Mouse (Mus musculus): ENCODE measurements around the gene Ccdc70. TPM values are rescaled to one million over a fixed set of nuclear protein-coding genes. Genes with fewer than 3 reads are reported as not detected.

Gene Ccdc70
- polyA plus RNA-seq, 1 experiment, result not detected

DNA sequence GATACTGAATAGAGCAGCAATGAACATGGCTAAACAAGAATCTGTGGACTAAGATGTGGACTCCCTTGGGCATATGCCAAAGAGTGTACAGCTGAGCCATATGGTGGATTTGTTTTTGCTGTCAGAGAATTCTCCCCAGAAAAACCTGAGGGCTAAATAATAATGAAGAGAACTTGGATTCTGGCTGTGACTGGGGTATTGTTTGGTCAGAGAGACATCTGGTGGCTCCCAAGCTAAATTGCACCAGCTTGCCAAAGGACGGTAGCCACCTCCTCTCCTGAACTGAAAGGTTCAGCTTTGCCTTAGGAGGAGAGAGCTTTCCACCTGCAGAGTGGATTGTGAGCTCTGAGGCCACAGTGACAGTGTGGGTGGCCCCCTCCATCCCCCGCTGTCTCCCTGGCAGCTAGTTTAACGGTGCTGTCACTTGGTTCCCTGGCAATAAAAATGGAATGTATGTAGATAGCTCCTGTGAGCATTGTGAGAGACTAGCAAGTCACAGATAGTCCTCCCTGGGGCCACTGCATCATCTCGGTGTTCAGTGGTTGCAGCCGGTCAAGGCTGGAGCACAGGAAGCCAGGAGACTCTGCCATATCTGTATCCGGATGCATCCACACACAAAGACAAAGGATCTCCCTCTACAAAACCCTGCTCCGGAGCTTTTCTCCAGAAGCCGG is 12.2 kb downstream of the Ccdc70 start:
- Histone ChIP-seq H3K4me1 (no peaks in the 10 kb centered on the region), H3K36me3 (replicated peaks; ENCODE audit: low read length) (no peaks in the 10 kb centered on the region), H3K27me3 (replicated peaks) (no peaks in the 10 kb centered on the region), H3K4me3 (replicated peaks) (no peak overlapping the region), H3K9me3 (no peaks in the 10 kb centered on the region)
- no peak for TF ChIP-seq GATA1 (IDR thresholded peaks at IDR 0.05; ENCODE audit: borderline replicate concordance, low read length)
- no peak for TF ChIP-seq FLI1 (IDR thresholded peaks at IDR 0.05; ENCODE audit: low read length)

DNA sequence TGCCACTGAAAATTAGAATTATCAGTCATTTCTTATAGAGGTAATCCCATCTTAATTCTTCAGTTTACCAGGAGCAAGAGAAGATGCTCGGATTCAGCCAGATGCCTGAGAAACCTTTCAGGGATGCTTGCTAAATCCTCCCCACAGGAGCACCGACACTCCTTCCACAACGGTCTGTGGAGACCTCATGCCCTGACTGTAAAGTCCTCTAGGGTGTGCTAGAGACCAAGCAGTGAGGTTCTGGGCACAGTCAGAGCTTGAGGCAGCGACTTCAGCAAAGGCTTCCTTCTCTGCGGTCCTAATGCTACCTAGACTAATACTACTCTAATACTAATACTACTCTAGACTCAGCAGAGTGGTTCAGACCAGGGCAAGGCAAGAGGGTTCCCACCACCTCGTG is 22.6 kb downstream of the Ccdc70 start:
- TF ChIP-seq GATA1 (IDR thresholded peaks at IDR 0.05; ENCODE audit: borderline replicate concordance, low read length), result no peak
- TF ChIP-seq FLI1 (IDR thresholded peaks at IDR 0.05; ENCODE audit: low read length), result no peak
- H3K4me3 ChIP-seq (replicated peaks), result no peak overlapping the region
- H3K4me1 ChIP-seq, result no peaks in the 10 kb centered on the region
- H3K9me3 ChIP-seq, result no peaks in the 10 kb centered on the region
- H3K27me3 ChIP-seq (replicated peaks), result no peaks in the 10 kb centered on the region
- no peaks in the 10 kb centered on the region for H3K36me3 ChIP-seq (replicated peaks; ENCODE audit: low read length)

DNA sequence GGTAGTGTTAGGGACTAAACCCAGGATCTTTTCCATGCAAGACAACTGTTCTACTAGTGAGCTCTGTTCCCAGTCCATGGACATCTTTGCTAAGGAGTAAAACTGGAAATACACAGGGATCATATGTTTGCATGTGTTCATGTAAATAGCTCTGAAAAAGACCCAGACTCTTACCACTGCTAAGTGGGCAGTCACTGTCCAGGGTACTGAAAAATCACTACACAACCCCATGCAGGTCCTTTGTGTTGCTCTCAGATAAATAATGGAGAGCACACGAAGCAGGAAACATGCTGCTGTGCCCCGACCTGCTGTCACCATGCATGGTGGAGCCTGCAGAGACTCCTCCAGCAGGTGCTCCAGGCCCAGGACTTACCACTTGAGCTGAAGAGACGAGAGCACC is 25.6 kb downstream of the Ccdc70 start:
- Histone ChIP-seq H3K9me3 (no peaks in the 10 kb centered on the region), H3K4me3 (replicated peaks) (no peak overlapping the region), H3K36me3 (replicated peaks; ENCODE audit: low read length) (no peaks in the 10 kb centered on the region), H3K27me3 (replicated peaks) (no peaks in the 10 kb centered on the region), H3K4me1 (no peaks in the 10 kb centered on the region)
- TF ChIP-seq GATA1 (IDR thresholded peaks at IDR 0.05; ENCODE audit: borderline replicate concordance, low read length) (no peak), FLI1 (IDR thresholded peaks at IDR 0.05; ENCODE audit: low read length) (no peak)

DNA sequence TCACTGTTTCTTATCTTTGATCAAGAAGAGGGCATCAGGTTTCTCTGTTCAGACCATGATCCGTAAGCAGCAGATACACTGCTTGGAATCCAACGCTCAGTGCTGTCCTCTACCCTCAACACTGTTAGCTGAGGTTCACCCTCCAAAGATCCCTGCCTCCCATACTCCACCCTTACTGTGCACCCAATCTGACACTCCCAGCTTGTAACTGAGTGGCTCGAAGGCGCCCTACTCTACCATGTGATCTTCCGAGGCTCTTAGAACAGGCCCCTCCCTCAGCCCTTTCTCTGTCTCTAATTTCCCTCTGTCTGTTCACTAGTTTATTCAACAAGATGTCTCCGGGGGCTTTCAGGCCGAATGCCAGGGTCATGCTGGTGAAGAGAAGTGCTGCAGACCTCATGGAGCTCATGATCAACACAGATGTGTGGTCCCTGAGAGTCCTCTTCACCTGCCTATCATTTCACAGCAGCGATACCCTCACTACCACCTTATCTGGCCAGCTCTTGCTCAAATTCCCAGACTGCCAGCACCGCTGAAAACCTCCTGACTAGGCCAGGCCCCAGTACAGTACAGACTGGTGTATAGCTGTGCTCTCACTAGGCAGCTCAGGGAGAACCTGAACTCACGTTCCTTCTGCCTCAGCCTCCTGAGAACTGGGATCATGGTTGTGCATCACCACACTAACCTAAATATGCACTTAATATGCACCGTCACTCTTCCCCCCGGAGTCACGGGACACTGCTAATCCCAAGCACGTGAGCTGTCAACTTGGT is 35.4 kb downstream of the Ccdc70 start:
- no peak for TF ChIP-seq FLI1 (IDR thresholded peaks at IDR 0.05; ENCODE audit: low read length)
- TF ChIP-seq GATA1 (IDR thresholded peaks at IDR 0.05; ENCODE audit: borderline replicate concordance, low read length), result no peak
- H3K27me3 ChIP-seq (replicated peaks), result peaks cover 2% of the 10 kb centered on the region
- no peaks in the 10 kb centered on the region for H3K4me1 ChIP-seq
- no peaks in the 10 kb centered on the region for H3K36me3 ChIP-seq (replicated peaks; ENCODE audit: low read length)
- H3K9me3 ChIP-seq, result no peaks in the 10 kb centered on the region
- no peak overlapping the region for H3K4me3 ChIP-seq (replicated peaks)

DNA sequence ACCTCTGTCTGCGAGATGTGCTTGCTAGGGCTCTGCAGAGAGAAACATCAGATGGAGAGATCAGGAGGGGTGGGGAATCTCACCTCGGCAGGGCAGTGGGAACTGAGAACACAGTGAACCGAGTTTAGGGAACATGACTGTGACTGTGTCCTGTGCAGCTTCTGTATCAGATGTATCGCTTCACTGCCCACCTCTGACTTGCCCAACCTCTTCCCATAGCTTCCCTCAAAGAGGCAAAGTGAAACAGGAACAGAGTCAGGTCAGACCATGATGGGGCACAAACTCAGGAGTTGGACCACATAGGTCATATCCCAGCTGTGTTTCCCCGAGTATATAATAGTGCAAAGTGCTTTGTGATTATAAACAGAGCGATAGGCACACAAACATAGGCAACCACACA is 36.8 kb downstream of the Ccdc70 start:
- no peaks in the 10 kb centered on the region for H3K4me1 ChIP-seq
- H3K27me3 ChIP-seq (replicated peaks), result peaks cover 2% of the 10 kb centered on the region
- TF ChIP-seq FLI1 (IDR thresholded peaks at IDR 0.05; ENCODE audit: low read length) (no peak), GATA1 (IDR thresholded peaks at IDR 0.05; ENCODE audit: borderline replicate concordance, low read length) (no peak)
- H3K36me3 ChIP-seq (replicated peaks; ENCODE audit: low read length), result no peaks in the 10 kb centered on the region
- peak overlapping the region; percentile 23 for H3K4me3 ChIP-seq (replicated peaks)
- no peaks in the 10 kb centered on the region for H3K9me3 ChIP-seq

DNA sequence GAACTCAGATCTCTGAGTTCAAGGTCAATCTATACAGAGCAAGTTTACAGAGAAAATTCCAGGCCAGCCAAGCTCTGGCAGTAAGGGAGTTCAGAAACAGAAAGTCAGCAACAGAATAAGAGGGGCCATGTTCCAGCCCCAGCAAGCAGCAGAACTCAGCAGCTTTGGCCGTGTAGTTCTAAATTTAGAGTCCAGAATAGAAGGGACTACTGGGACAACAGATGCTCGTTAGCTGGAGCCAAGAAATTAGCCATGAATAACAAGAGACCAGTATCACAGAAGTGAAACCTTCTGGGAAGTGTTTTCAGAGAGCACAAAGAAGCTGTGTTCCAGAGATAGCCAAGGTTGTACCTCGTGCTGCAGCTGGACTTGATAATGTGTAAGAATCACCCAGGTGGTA is 39.8 kb downstream of the Ccdc70 start:
- Histone ChIP-seq H3K36me3 (replicated peaks; ENCODE audit: low read length) (no peaks in the 10 kb centered on the region), H3K4me3 (replicated peaks) (no peak overlapping the region), H3K9me3 (no peaks in the 10 kb centered on the region), H3K4me1 (no peaks in the 10 kb centered on the region), H3K27me3 (replicated peaks) (peaks cover 2% of the 10 kb centered on the region)
- TF ChIP-seq GATA1 (IDR thresholded peaks at IDR 0.05; ENCODE audit: borderline replicate concordance, low read length) (no peak), FLI1 (IDR thresholded peaks at IDR 0.05; ENCODE audit: low read length) (no peak)

DNA sequence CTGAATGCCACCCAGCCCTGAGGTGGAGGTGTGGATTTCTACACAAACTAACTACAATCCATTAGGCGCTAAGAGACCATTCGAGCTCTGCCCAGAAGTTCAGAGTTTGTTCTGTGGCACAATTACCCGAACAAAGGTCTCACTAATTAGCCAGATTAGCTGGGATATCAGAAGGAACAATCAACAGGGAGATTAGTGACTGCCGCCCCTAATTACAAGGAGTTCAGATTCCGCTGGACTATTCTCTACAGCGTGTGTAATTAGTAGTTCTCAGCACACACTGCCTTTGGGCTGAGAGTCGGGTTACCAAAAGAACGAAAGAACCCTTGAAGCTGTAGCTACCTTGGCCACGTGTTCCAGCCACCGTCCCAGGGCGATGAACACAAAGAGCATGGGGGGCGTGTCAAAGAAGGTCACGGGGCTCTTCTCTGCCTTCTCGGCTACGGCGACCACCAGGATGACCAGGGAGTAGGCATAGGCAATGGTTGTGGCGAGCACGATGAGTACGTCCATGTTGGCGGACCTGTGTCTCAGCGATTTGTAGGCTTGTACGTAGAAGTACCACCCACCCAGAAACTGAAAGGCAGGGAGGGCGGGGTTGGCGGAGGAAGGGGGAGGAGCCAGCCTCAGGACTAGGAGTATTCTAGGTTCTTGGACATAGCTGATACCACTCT is 43.6 kb downstream of the Ccdc70 start:
- H3K36me3 ChIP-seq (replicated peaks; ENCODE audit: low read length), result no peaks in the 10 kb centered on the region
- H3K27me3 ChIP-seq (replicated peaks), result no peaks in the 10 kb centered on the region
- H3K4me1 ChIP-seq, result no peaks in the 10 kb centered on the region
- peak overlapping the region; percentile 82 for H3K4me3 ChIP-seq (replicated peaks)
- TF ChIP-seq FLI1 (IDR thresholded peaks at IDR 0.05; ENCODE audit: low read length) (no peak), GATA1 (IDR thresholded peaks at IDR 0.05; ENCODE audit: borderline replicate concordance, low read length) (no peak)
- H3K9me3 ChIP-seq, result no peaks in the 10 kb centered on the region

DNA sequence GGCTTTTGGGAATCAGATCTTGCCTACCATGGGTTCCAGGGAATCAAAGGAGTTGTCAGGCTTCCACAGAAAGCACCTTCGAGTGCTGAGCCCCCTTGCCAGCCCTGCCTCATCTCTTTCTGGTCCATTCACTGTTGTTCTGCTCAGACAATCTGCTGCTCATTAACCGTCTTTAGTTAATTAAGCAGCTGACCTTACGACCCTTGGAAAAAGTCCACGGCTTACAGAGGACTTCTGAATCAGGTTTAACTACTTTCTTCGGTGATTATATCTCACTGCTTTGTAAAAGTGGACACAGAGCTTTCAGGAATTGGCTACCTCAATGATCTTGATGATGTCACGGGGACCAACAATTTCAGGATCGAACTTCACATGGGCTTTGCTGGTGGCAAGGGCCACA is 48.2 kb downstream of the Ccdc70 start:
- H3K36me3 ChIP-seq (replicated peaks; ENCODE audit: low read length), result no peaks in the 10 kb centered on the region

DNA sequence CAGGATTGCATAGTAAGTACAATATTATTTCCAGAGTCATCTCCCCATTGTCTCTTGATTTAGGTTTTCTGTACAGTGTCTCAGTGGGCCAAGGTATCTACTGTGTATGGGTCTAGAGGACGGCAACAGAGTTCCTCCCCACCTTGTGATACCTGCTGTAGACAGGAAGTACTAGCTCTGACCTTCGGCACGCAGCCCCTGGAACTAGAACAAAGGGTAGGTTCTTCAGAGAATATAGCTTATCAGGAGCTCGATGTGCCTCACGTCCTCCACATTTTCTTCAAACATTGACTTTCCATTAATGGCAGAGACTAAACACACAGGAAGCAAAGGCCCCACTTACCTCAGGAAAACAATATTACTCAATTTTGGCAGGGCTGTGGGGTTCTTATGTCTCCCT is 49.9 kb downstream of the Ccdc70 start:
- Histone ChIP-seq H3K4me1 (no peaks in the 10 kb centered on the region), H3K27me3 (replicated peaks) (no peaks in the 10 kb centered on the region), H3K9me3 (no peaks in the 10 kb centered on the region), H3K36me3 (replicated peaks; ENCODE audit: low read length) (no peaks in the 10 kb centered on the region), H3K4me3 (replicated peaks) (no peak overlapping the region)
- TF ChIP-seq FLI1 (IDR thresholded peaks at IDR 0.05; ENCODE audit: low read length), result no peak
- TF ChIP-seq GATA1 (IDR thresholded peaks at IDR 0.05; ENCODE audit: borderline replicate concordance, low read length), result no peak

More for the DNA sequence above, 48.2 kb downstream of the Ccdc70 start:
- Histone ChIP-seq H3K27me3 (replicated peaks) (no peaks in the 10 kb centered on the region), H3K4me3 (replicated peaks) (no peak overlapping the region), H3K9me3 (no peaks in the 10 kb centered on the region), H3K4me1 (no peaks in the 10 kb centered on the region)
- no peak for TF ChIP-seq GATA1 (IDR thresholded peaks at IDR 0.05; ENCODE audit: borderline replicate concordance, low read length)
- TF ChIP-seq FLI1 (IDR thresholded peaks at IDR 0.05; ENCODE audit: low read length), result no peak

DNA sequence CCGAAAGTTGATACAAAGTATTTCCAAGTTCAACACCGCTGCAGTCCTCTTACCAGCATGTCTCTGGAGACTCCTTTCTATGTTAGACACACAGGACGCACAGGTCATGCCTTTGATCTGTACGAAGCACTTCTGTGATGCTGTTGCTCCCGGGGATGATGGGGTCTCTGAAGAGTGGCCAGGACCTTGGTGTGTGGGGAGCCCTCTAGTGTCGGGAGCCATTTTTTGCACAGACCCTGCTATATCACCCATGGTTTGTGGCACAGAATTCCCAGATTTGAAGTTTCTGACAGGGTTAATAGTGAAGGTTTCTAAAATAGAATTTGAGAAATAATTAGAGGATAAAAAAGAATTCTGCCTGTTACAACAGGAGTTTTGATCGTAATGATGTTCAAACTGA is 52.7 kb downstream of the Ccdc70 start:
- Histone ChIP-seq H3K4me1 (no peaks in the 10 kb centered on the region), H3K9me3 (no peaks in the 10 kb centered on the region), H3K4me3 (replicated peaks) (no peak overlapping the region), H3K27me3 (replicated peaks) (no peaks in the 10 kb centered on the region), H3K36me3 (replicated peaks; ENCODE audit: low read length) (no peaks in the 10 kb centered on the region)
- no peak for TF ChIP-seq FLI1 (IDR thresholded peaks at IDR 0.05; ENCODE audit: low read length)
- no peak for TF ChIP-seq GATA1 (IDR thresholded peaks at IDR 0.05; ENCODE audit: borderline replicate concordance, low read length)

Other genes starting within 250 kb of the Ccdc70 start
- not detected in 2 replicates for gene Defa24, start 235.3 kb upstream of the Ccdc70 start, polyA plus RNA-seq (2012; ENCODE audit: insufficient read depth, low replicate concordance)
- not detected in 2 replicates for gene Defb50, start 146.2 kb upstream of the Ccdc70 start, polyA plus RNA-seq (2012; ENCODE audit: insufficient read depth, low replicate concordance)
- gene Defb2, start 129.8 kb upstream of the Ccdc70 start, polyA plus RNA-seq (2012; ENCODE audit: insufficient read depth, low replicate concordance), result not detected in 2 replicates
- gene Defb10, start 110.9 kb upstream of the Ccdc70 start, polyA plus RNA-seq (2012; ENCODE audit: insufficient read depth, low replicate concordance), result not detected in 2 replicates
- not detected in 2 replicates for gene Defb9, start 84.4 kb upstream of the Ccdc70 start, polyA plus RNA-seq (2012; ENCODE audit: insufficient read depth, low replicate concordance)
- gene Defb11, start 63.4 kb upstream of the Ccdc70 start, polyA plus RNA-seq (2012; ENCODE audit: insufficient read depth, low replicate concordance), result not detected in 2 replicates
- gene Defb15, start 37.1 kb upstream of the Ccdc70 start, polyA plus RNA-seq (2012; ENCODE audit: insufficient read depth, low replicate concordance), result not detected in 2 replicates
- gene Defb35, start 31.4 kb upstream of the Ccdc70 start, polyA plus RNA-seq (2012; ENCODE audit: insufficient read depth, low replicate concordance), result not detected in 2 replicates
- gene Defb13, start 23.0 kb upstream of the Ccdc70 start, polyA plus RNA-seq (2012; ENCODE audit: insufficient read depth, low replicate concordance), result not detected in 2 replicates
- not detected in 2 replicates for gene Fam90a1a, start 11.1 kb upstream of the Ccdc70 start, polyA plus RNA-seq (2012; ENCODE audit: insufficient read depth, low replicate concordance)
- gene Atp7b, start 90.5 kb downstream of the Ccdc70 start, polyA plus RNA-seq (2012; ENCODE audit: insufficient read depth, low replicate concordance), result 0.08 TPM in 1 of 2 replicates, not detected in the other
- 0.22 TPM in 1 of 2 replicates, not detected in the other for gene Alg11, start 90.9 kb downstream of the Ccdc70 start, polyA plus RNA-seq (2012; ENCODE audit: insufficient read depth, low replicate concordance)
- not detected in 2 replicates for gene Nek5, start 155.3 kb downstream of the Ccdc70 start, polyA plus RNA-seq (2012; ENCODE audit: insufficient read depth, low replicate concordance)
- gene Nek3, start 196.7 kb downstream of the Ccdc70 start, polyA plus RNA-seq (2012; ENCODE audit: insufficient read depth, low replicate concordance), result 0.62 and 0.86 TPM in 2 replicates
- 2.2 TPM in 1 of 2 replicates, not detected in the other for gene Ckap2, start 216.0 kb downstream of the Ccdc70 start, polyA plus RNA-seq (2012; ENCODE audit: insufficient read depth, low replicate concordance)
- 1.4 and 7.2 TPM in 2 replicates for gene Vps36, start 223.0 kb downstream of the Ccdc70 start, polyA plus RNA-seq (2012; ENCODE audit: insufficient read depth, low replicate concordance)

Data from megakaryocyte, embryonic 14.5 days (primary cell).